ENCODE assay signal across 8 mouse cellular contexts in genomic region chr2:38485957-38486931, GRCm38 (mm10). TPM values are rescaled to one million over a fixed set of nuclear protein-coding genes. Genes with fewer than 3 reads are reported as not detected.
DNase-seq lines count a peak whose midpoint lies in the region; ATAC-seq lines count a peak whose summit lies in the region.

No protein-coding gene starts in this region.

- DNase-seq in layer of hippocampus, adult 9-11 months = peak; percentile 79
- no peak for DNase-seq in layer of hippocampus, adult 9-10 months (ENCODE audit: low spot score)
- DNase-seq in cerebellum, adult 11 months = peak; percentile 67
- peak; percentile 99 for DNase-seq in heart, adult 11 months
- peak; percentile 86 for DNase-seq in urinary bladder, postnatal 14 days (ENCODE audit: low spot score)
- no peak for DNase-seq in embryo, embryonic 11 days

- H3K4me2 ChIP-seq in kidney, embryonic 16.5 days (replicated peaks; ENCODE audit: low read depth, low read length) = no peak overlapping the region
- no peak overlapping the region for H3K4me2 ChIP-seq in lung, embryonic 15.5 days

- H3K4me1 ChIP-seq in kidney, embryonic 16.5 days (ENCODE audit: insufficient read depth, low read length) = peaks cover 11% of the 10 kb centered on the region; the same call in 1 of the 2 replicates
- peaks cover 34% of the 10 kb centered on the region for H3K4me1 ChIP-seq in lung, embryonic 15.5 days

- H3K9ac ChIP-seq in kidney, embryonic 16.5 days (replicated peaks; ENCODE audit: low read length) = no peak overlapping the region
- no peak overlapping the region for H3K9ac ChIP-seq in lung, embryonic 15.5 days

- peaks cover 4% of the 10 kb centered on the region; the same call in 1 of the 2 replicates for H3K9me3 ChIP-seq in kidney, embryonic 16.5 days (ENCODE audit: low read length)
- no peaks in the 10 kb centered on the region for H3K9me3 ChIP-seq in lung, embryonic 15.5 days

- no peaks in the 10 kb centered on the region for H3K27me3 ChIP-seq in kidney, embryonic 16.5 days (ENCODE audit: insufficient read depth, low read length)
- H3K27me3 ChIP-seq in lung, embryonic 15.5 days = no peaks in the 10 kb centered on the region

- 69% methylated on average over 6 of the region's 6 CpGs for WGBS in kidney, embryonic 16.5 days
- 35% methylated on average over 6 of the region's 6 CpGs for WGBS in lung, embryonic 15.5 days

- ATAC-seq in kidney, embryonic 16.5 days (ENCODE audit: low FRiP score, low TSS enrichment) = peak; percentile 76
- peak; percentile 82 for ATAC-seq in lung, embryonic 15.5 days (ENCODE audit: borderline replicate concordance, extremely low read depth, low FRiP score, low TSS enrichment)

- H3K36me3 ChIP-seq in kidney, embryonic 16.5 days (ENCODE audit: insufficient read depth, low read length) = no peaks in the 10 kb centered on the region
- H3K36me3 ChIP-seq in lung, embryonic 15.5 days = no peaks in the 10 kb centered on the region

- H3K27ac ChIP-seq in kidney, embryonic 16.5 days (ENCODE audit: low read length) = peak overlapping the region; percentile 31
- H3K27ac ChIP-seq in lung, embryonic 15.5 days = peak overlapping the region; percentile 87

- no peak overlapping the region for H3K4me3 ChIP-seq in kidney, embryonic 16.5 days (ENCODE audit: low read length)
- no peak overlapping the region for H3K4me3 ChIP-seq in lung, embryonic 15.5 days

RNA-seq across cellular contexts. Expression of gene Nek6, which starts 25.2 kb away (rescaled TPM):
- polyA plus RNA-seq in kidney, embryonic 16.5 days (2015; fragmentation: Nextera tagmentation; extraction: Ambion mirVana) = 72.1 and 75.3 TPM in 2 replicates
- polyA plus RNA-seq in lung, embryonic 15.5 days (2015; fragmentation: Nextera tagmentation; extraction: Ambion mirVana) = 124 and 129 TPM in 2 replicates

Comparison
In these comparisons a context has a peak if more than half of its experiments do, and no peak if none do; other contexts are left out.
1. DNase-seq: peak in layer of hippocampus, adult 9-11 months (single experiment), cerebellum, adult 11 months (single experiment), heart, adult 11 months (single experiment) and urinary bladder, postnatal 14 days (single experiment); none in layer of hippocampus, adult 9-10 months (single experiment) and embryo, embryonic 11 days (single experiment).